Mouse (Mus musculus) 416B (cell line): ENCODE measurements around the gene L3mbtl3.

ENCODE experiments used
- DNase-seq: peaks from one replicate; pipeline ENCODE4 v3.0.0; 2011; ENCODE audit warnings: low read depth

L3mbtl3 gene

GRCm38 (mm10) chr10:26239090-26239489 is 136.7 kb downstream of the L3mbtl3 start:
- DNase-seq, result no peak

GRCm38 (mm10) chr10:26238559-26238958 is 137.2 kb downstream of the L3mbtl3 start:
- DNase-seq, result no peak

GRCm38 (mm10) chr10:26232071-26232653 is 143.6 kb downstream of the L3mbtl3 start:
- no peak for DNase-seq

GRCm38 (mm10) chr10:26229488-26229887 is 146.3 kb downstream of the L3mbtl3 start, which contains the start of gene Samd3:
Gene Samd3, plus strand, starts transcription at chr10:26229707.
- DNase-seq, result no peak

GRCm38 (mm10) chr10:26228187-26228586 is 147.6 kb downstream of the L3mbtl3 start:
- DNase-seq, result no peak

- no peak for DNase-seq
Observed at GRCm38 (mm10) chr10:26226734-26227133, 149.0 kb downstream of the L3mbtl3 start.

- DNase-seq, result no peak
Observed at GRCm38 (mm10) chr10:26226241-26226640, 149.5 kb downstream of the L3mbtl3 start.
